In genomic region chr5:131813952-131814502, GRCm38 (mm10) we compare ENCODE assay signal across 9 mouse cellular contexts.
DNase-seq lines count a peak whose midpoint lies in the region; ATAC-seq and TF ChIP-seq lines count a peak whose summit lies in the region.
"Had no signal": no experiment of that assay in that cellular context is flagged by ENCODE, and none has a peak within 500 bp of the region (broad histone marks: within the 10 kb centered on the region; RNA-seq: fewer than 3 reads in every experiment).

No protein-coding gene starts in this region.

- no peaks in the 10 kb centered on the region for H3K9me3 ChIP-seq in heart, postnatal 0 days (replicated peaks; ENCODE audit: control insufficient read depth, low read length)
- no peaks in the 10 kb centered on the region for H3K9me3 ChIP-seq in liver, postnatal 0 days (ENCODE audit: low read length)

- intact Hi-C loops in left cerebral cortex, postnatal 4 days (cut with DNase I) = no loop called here

- no peaks in the 10 kb centered on the region for H3K27me3 ChIP-seq in kidney, adult 2 months (replicated peaks; ENCODE audit: control insufficient read depth, insufficient read depth, low read length)
- H3K27me3 ChIP-seq in heart, postnatal 0 days (ENCODE audit: control insufficient read depth, insufficient read depth, low read length) = no peaks in the 10 kb centered on the region
- H3K27me3 ChIP-seq in liver, postnatal 0 days (ENCODE audit: insufficient read depth, low read length) = no peaks in the 10 kb centered on the region
- H3K27me3 ChIP-seq: CH12.LX had no signal

- H3K4me3 ChIP-seq in kidney, adult 2 months (ENCODE audit: insufficient read depth, low read depth, low read length) = no peak overlapping the region
- H3K4me3 ChIP-seq in brown adipose tissue, adult 24 weeks (ENCODE audit: insufficient read depth, low read depth, low read length) = no peak overlapping the region
- H3K4me3 ChIP-seq in heart, postnatal 0 days (ENCODE audit: low read depth, low read length) = no peak overlapping the region
- H3K4me3 ChIP-seq in liver, postnatal 0 days (ENCODE audit: low read depth, low read length) = no peak overlapping the region

- TF ChIP-seq EP300 in heart, postnatal 0 days (IDR thresholded peaks at IDR 0.05; ENCODE audit: low read depth) = no peak
- no peak for TF ChIP-seq EP300 in liver, postnatal 0 days (IDR thresholded peaks at IDR 0.05; ENCODE audit: low read depth)

- DNase-seq in kidney, adult 2 months = no peak
- DNase-seq in kidney, adult 11 months = no peak
- peak; percentile 60 for DNase-seq in heart, postnatal 0 days (ENCODE audit: low spot score)
- peak; percentile 24 for DNase-seq in liver, postnatal 0 days
- DNase-seq in cerebellum, adult 9-10 months = no peak
- no peak for DNase-seq in left cerebral cortex, postnatal 4 days
- no peak for DNase-seq in spleen, adult 18-20 months

- peak; percentile 83 for ATAC-seq in heart, postnatal 0 days (ENCODE audit: insufficient read depth, low read depth)
- ATAC-seq in liver, postnatal 0 days = peak; percentile 82

- no peak overlapping the region for H3K9ac ChIP-seq in heart, postnatal 0 days (replicated peaks; ENCODE audit: low read depth, low read length)
- H3K9ac ChIP-seq in liver, postnatal 0 days (replicated peaks) = no peak overlapping the region

- TF ChIP-seq POLR2A in kidney, adult 2 months (IDR thresholded peaks at IDR 0.05; ENCODE audit: low read depth, low read length) = no peak

- no peaks in the 10 kb centered on the region for H3K4me1 ChIP-seq in kidney, adult 2 months (ENCODE audit: control insufficient read depth, insufficient read depth, low read length)
- peaks cover 5% of the 10 kb centered on the region for H3K4me1 ChIP-seq in brown adipose tissue, adult 24 weeks (ENCODE audit: control insufficient read depth, insufficient read depth, insufficient read length, low read length)
- H3K4me1 ChIP-seq in heart, postnatal 0 days (ENCODE audit: control insufficient read depth, insufficient read depth) = peaks cover 9% of the 10 kb centered on the region
- no peaks in the 10 kb centered on the region for H3K4me1 ChIP-seq in liver, postnatal 0 days (ENCODE audit: insufficient read depth)

- no peak for TF ChIP-seq CTCF in kidney, adult 2 months (conservative IDR thresholded peaks at IDR 0.05; ENCODE audit: insufficient read depth, insufficient read length, low read depth, low read length)
- no peak for TF ChIP-seq CTCF in heart, postnatal 0 days (IDR thresholded peaks at IDR 0.05; ENCODE audit: low read depth)
- TF ChIP-seq CTCF in liver, postnatal 0 days (IDR thresholded peaks at IDR 0.05; ENCODE audit: low read depth) = no peak

- WGBS in kidney, adult 2 months = 91% methylated on average over 10 of the region's 10 CpGs
- 38% methylated on average over 10 of the region's 10 CpGs for WGBS in heart, postnatal 0 days
- WGBS in liver, postnatal 0 days (ENCODE audit: insufficient replicate concordance) = 44% methylated on average over 10 of the region's 10 CpGs

- no peak overlapping the region for H3K4me2 ChIP-seq in heart, postnatal 0 days (ENCODE audit: low read depth, low read length)
- H3K4me2 ChIP-seq in liver, postnatal 0 days (ENCODE audit: low read depth, low read length) = no peak overlapping the region

- no peaks in the 10 kb centered on the region for H3K36me3 ChIP-seq in kidney, adult 2 months (ENCODE audit: control insufficient read depth, insufficient read depth, low read length)
- H3K36me3 ChIP-seq in heart, postnatal 0 days (replicated peaks; ENCODE audit: control insufficient read depth, insufficient read depth, low read length) = no peaks in the 10 kb centered on the region
- H3K36me3 ChIP-seq in liver, postnatal 0 days (replicated peaks; ENCODE audit: insufficient read depth, low read length) = no peaks in the 10 kb centered on the region

- H3K27ac ChIP-seq in kidney, adult 2 months (ENCODE audit: insufficient read depth, low read depth, low read length) = 0 out of 2 replicates have a peak overlapping the region, but pooled peaks have one; percentile 17
- H3K27ac ChIP-seq in brown adipose tissue, adult 24 weeks (replicated peaks; ENCODE audit: low read depth, low read length) = peak overlapping the region; percentile 62
- H3K27ac ChIP-seq in heart, postnatal 0 days (ENCODE audit: low read depth) = peak overlapping the region; percentile 52
- peak overlapping the region; percentile 36; the same call in 1 of the 2 replicates for H3K27ac ChIP-seq in liver, postnatal 0 days (ENCODE audit: low read depth)

Comparison
In these comparisons a context has a peak if more than half of its experiments do, and no peak if none do; other contexts are left out.
1. DNase-seq: peak in heart, postnatal 0 days (single experiment) and liver, postnatal 0 days (single experiment); none in kidney, adult 2 months (single experiment), kidney, adult 11 months (single experiment), cerebellum, adult 9-10 months (single experiment), left cerebral cortex, postnatal 4 days (single experiment) and spleen, adult 18-20 months (0 of 2).
2. Peak in every context shown above with its lines, with median percentiles within 50 percentile points of each other: H3K27ac ChIP-seq.